ENCODE assay signal across 15 mouse cellular contexts in the genomic region with DNA sequence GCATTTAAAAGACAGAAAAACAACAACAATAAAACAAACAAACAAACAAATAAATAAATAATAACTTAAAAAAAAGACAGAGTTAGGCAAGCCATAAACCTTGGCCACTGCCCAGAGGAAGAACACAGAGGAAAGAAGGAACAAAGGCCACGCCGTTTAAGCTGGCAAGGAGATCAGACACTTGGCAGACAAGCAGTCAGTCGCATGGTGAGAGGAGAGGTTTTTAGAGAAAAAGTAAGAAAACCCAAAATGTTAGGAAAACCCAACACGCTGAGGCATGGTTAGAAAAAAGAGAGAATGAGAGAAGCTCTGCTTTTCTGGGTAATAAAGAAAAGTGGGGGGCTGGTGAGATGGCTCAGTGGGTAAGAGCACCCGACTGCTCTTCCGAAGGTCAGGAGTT.
DNase-seq lines count a peak whose midpoint lies in the region; ATAC-seq and TF ChIP-seq lines count a peak whose summit lies in the region.
"Had no signal": no experiment of that assay in that cellular context is flagged by ENCODE, and none has a peak within 500 bp of the region (broad histone marks: within the 10 kb centered on the region; RNA-seq: fewer than 3 reads in every experiment).

No protein-coding gene starts in this region.

- intact Hi-C loops in heart, adult 2 months (cut with DNase I), result no loop called here

- H3K4me1 ChIP-seq in hindbrain, embryonic 14.5 days (replicated peaks; ENCODE audit: control insufficient read depth, insufficient read depth, low read length), result peaks cover 27% of the 10 kb centered on the region
- no peaks in the 10 kb centered on the region; the same call in 1 of the 2 replicates for H3K4me1 ChIP-seq in hindbrain, embryonic 11.5 days (replicated peaks; ENCODE audit: control insufficient read depth, insufficient read depth, low read length)
- H3K4me1 ChIP-seq in lung, embryonic 15.5 days, result peaks cover 17% of the 10 kb centered on the region
- H3K4me1 ChIP-seq in lung, postnatal 0 days (ENCODE audit: insufficient read depth, low read depth, low read length), result no peaks in the 10 kb centered on the region; the same call in 1 of the 2 replicates
- no peaks in the 10 kb centered on the region; the same call in 1 of the 2 replicates for H3K4me1 ChIP-seq in heart, adult 2 months (ENCODE audit: control insufficient read depth, insufficient read depth, low read length)

- TF ChIP-seq CTCF in lung, postnatal 0 days (IDR thresholded peaks at IDR 0.05), result no peak
- TF ChIP-seq CTCF in brain, embryonic 14.5 days (IDR thresholded peaks at IDR 0.05; ENCODE audit: borderline replicate concordance, extremely low read depth, insufficient read depth, insufficient read length), result no peak
- TF ChIP-seq CTCF in heart, adult 2 months (IDR thresholded peaks at IDR 0.05), result no peak

- TF ChIP-seq POLR2A in brain, embryonic 14.5 days (IDR thresholded peaks at IDR 0.05; ENCODE audit: borderline replicate concordance, extremely low read depth, insufficient read depth, insufficient read length, poor library complexity, severe bottlenecking), result no peak
- no peak for TF ChIP-seq POLR2A in heart, adult 2 months (IDR thresholded peaks at IDR 0.05; ENCODE audit: insufficient read depth, low read depth, low read length)

- no peaks in the 10 kb centered on the region for H3K36me3 ChIP-seq in hindbrain, embryonic 14.5 days (replicated peaks; ENCODE audit: control insufficient read depth, insufficient read depth)
- no peaks in the 10 kb centered on the region for H3K36me3 ChIP-seq in hindbrain, embryonic 11.5 days (ENCODE audit: control insufficient read depth, insufficient read depth, low read length)
- no peaks in the 10 kb centered on the region for H3K36me3 ChIP-seq in lung, embryonic 15.5 days
- H3K36me3 ChIP-seq in lung, postnatal 0 days (ENCODE audit: insufficient read depth, low read length), result no peaks in the 10 kb centered on the region
- H3K36me3 ChIP-seq in heart, adult 2 months (ENCODE audit: control insufficient read depth, insufficient read depth, low read length), result no peaks in the 10 kb centered on the region
- H3K36me3 ChIP-seq: heart, embryonic 10.5 days; intestine, embryonic 15.5 days; limb, embryonic 15.5 days had no signal

- DNase-seq in hindbrain, embryonic 14.5 days (ENCODE audit: low spot score), result peak; percentile 49
- DNase-seq in hindbrain, embryonic 11.5 days (ENCODE audit: low spot score), result no peak
- DNase-seq in lung, postnatal 0 days (ENCODE audit: low spot score), result no peak
- peak; percentile 58 for DNase-seq in adrenal gland, postnatal 10 days
- peak; percentile 75 for DNase-seq in brain, embryonic 14.5 days (ENCODE audit: low read depth)
- DNase-seq in retina, postnatal 1 day, result no peak
- no peak for DNase-seq in heart, adult 2 months
- DNase-seq: cerebellum, adult 18-20 months; embryo, embryonic 11 days; heart, postnatal 36 days had no signal

- H3K9ac ChIP-seq in hindbrain, embryonic 14.5 days, result no peak overlapping the region
- no peak overlapping the region for H3K9ac ChIP-seq in hindbrain, embryonic 11.5 days (ENCODE audit: low read depth, low read length)
- no peak overlapping the region for H3K9ac ChIP-seq in lung, embryonic 15.5 days
- H3K9ac ChIP-seq in lung, postnatal 0 days (replicated peaks; ENCODE audit: low read depth), result no peak overlapping the region
- H3K9ac ChIP-seq in heart, adult 2 months (ENCODE audit: low read depth, low read length), result no peak overlapping the region
- H3K9ac ChIP-seq: intestine, embryonic 15.5 days; limb, embryonic 15.5 days had no signal

- no peak for ATAC-seq in hindbrain, embryonic 14.5 days (ENCODE audit: low FRiP score)
- no peak for ATAC-seq in hindbrain, embryonic 11.5 days (ENCODE audit: low FRiP score)
- ATAC-seq in lung, embryonic 15.5 days (ENCODE audit: borderline replicate concordance, extremely low read depth, low FRiP score, low TSS enrichment), result peak; percentile 80; the same call in 1 of the 2 replicates
- ATAC-seq in lung, postnatal 0 days, result no peak
- ATAC-seq: CD4-positive, CD25-positive, alpha-beta regulatory T cell, adult 4 months; intestine, embryonic 15.5 days had no signal

- H3K27ac ChIP-seq in hindbrain, embryonic 14.5 days, result no peak overlapping the region
- H3K27ac ChIP-seq in hindbrain, embryonic 11.5 days (ENCODE audit: low read depth, low read length), result no peak overlapping the region
- no peak overlapping the region for H3K27ac ChIP-seq in lung, embryonic 15.5 days
- no peak overlapping the region for H3K27ac ChIP-seq in lung, postnatal 0 days (ENCODE audit: low read length)
- H3K27ac ChIP-seq in heart, adult 2 months, result no peak overlapping the region
- H3K27ac ChIP-seq: heart, embryonic 10.5 days; intestine, embryonic 15.5 days; limb, embryonic 15.5 days had no signal

- H3K9me3 ChIP-seq in hindbrain, embryonic 14.5 days (ENCODE audit: control insufficient read depth, low read length), result no peaks in the 10 kb centered on the region
- H3K9me3 ChIP-seq in hindbrain, embryonic 11.5 days (ENCODE audit: control insufficient read depth, low read length), result no peaks in the 10 kb centered on the region
- H3K9me3 ChIP-seq in lung, embryonic 15.5 days, result no peaks in the 10 kb centered on the region
- no peaks in the 10 kb centered on the region for H3K9me3 ChIP-seq in lung, postnatal 0 days (ENCODE audit: low read length)
- H3K9me3 ChIP-seq: heart, embryonic 10.5 days; intestine, embryonic 15.5 days; limb, embryonic 15.5 days had no signal

- no peaks in the 10 kb centered on the region for H3K79me2 ChIP-seq in heart, adult 2 months (replicated peaks; ENCODE audit: control insufficient read depth, insufficient read depth, low read length)

- TF ChIP-seq EP300 in lung, postnatal 0 days (IDR thresholded peaks at IDR 0.05), result no peak
- TF ChIP-seq EP300 in heart, adult 2 months (IDR thresholded peaks at IDR 0.05; ENCODE audit: insufficient read depth, low read depth, low read length), result no peak

- 74% methylated on average over 6 of the region's 6 CpGs for WGBS in hindbrain, embryonic 14.5 days
- 89% methylated on average over 6 of the region's 6 CpGs for WGBS in hindbrain, embryonic 11.5 days
- 55% methylated on average over 6 of the region's 6 CpGs for WGBS in lung, embryonic 15.5 days
- WGBS in lung, postnatal 0 days, result 58% methylated on average over 6 of the region's 6 CpGs
- 63% methylated on average over 6 of the region's 6 CpGs for WGBS in heart, adult 2 months

- no peak overlapping the region for H3K4me3 ChIP-seq in hindbrain, embryonic 14.5 days (replicated peaks; ENCODE audit: low read length)
- H3K4me3 ChIP-seq in hindbrain, embryonic 11.5 days (ENCODE audit: low read depth, low read length), result no peak overlapping the region
- H3K4me3 ChIP-seq in lung, embryonic 15.5 days, result no peak overlapping the region
- H3K4me3 ChIP-seq in lung, postnatal 0 days (ENCODE audit: low read depth, low read length), result no peak overlapping the region
- no peak overlapping the region for H3K4me3 ChIP-seq in heart, adult 2 months
- H3K4me3 ChIP-seq: heart, embryonic 10.5 days; intestine, embryonic 15.5 days; limb, embryonic 15.5 days had no signal

- no peaks in the 10 kb centered on the region for H3K27me3 ChIP-seq in hindbrain, embryonic 14.5 days (ENCODE audit: control insufficient read depth, insufficient read depth, low read length)
- H3K27me3 ChIP-seq in hindbrain, embryonic 11.5 days (ENCODE audit: control insufficient read depth, insufficient read depth, low read length), result no peaks in the 10 kb centered on the region
- H3K27me3 ChIP-seq in lung, embryonic 15.5 days, result no peaks in the 10 kb centered on the region
- no peaks in the 10 kb centered on the region for H3K27me3 ChIP-seq in lung, postnatal 0 days (replicated peaks; ENCODE audit: insufficient read depth, low read length)
- no peaks in the 10 kb centered on the region for H3K27me3 ChIP-seq in heart, adult 2 months (ENCODE audit: control insufficient read depth, insufficient read depth, low read length)
- H3K27me3 ChIP-seq: intestine, embryonic 15.5 days; limb, embryonic 15.5 days had no signal

- H3K4me2 ChIP-seq in hindbrain, embryonic 14.5 days (replicated peaks), result no peak overlapping the region
- no peak overlapping the region for H3K4me2 ChIP-seq in hindbrain, embryonic 11.5 days (replicated peaks; ENCODE audit: low read depth, low read length)
- no peak overlapping the region for H3K4me2 ChIP-seq in lung, embryonic 15.5 days
- H3K4me2 ChIP-seq in lung, postnatal 0 days (replicated peaks; ENCODE audit: low read depth, low read length), result no peak overlapping the region
- H3K4me2 ChIP-seq: intestine, embryonic 15.5 days; limb, embryonic 15.5 days had no signal

Comparison
In these comparisons a context has a peak if more than half of its experiments do, and no peak if none do; other contexts are left out.
1. DNase-seq: peak in hindbrain, embryonic 14.5 days (single experiment), adrenal gland, postnatal 10 days (single experiment) and brain, embryonic 14.5 days (single experiment); none in hindbrain, embryonic 11.5 days (single experiment), lung, postnatal 0 days (single experiment), retina, postnatal 1 day (single experiment) and heart, adult 2 months (0 of 2).